Mouse (Mus musculus) forebrain, postnatal 0 days (tissue): ENCODE measurements at regions not wholly inside any gene's neighbourhood (a gene's known extent, or its start where the extent isn't known, plus 50 kb on each side); places are given as distances from the start of the nearest gene placed in this dataset.

ENCODE experiments used
- ATAC-seq: fragments of 200-750 bp; cut with Nextera tagmentation; 2 replicates; pipeline ENCODE4 v1.8.0; 2017; ENCODE audit warnings: mild to moderate bottlenecking, moderate library complexity
- DNase-seq: peaks from one replicate; pipeline ENCODE4 v3.0.0-alpha.2; 2015
- H3K27ac ChIP-seq: fragments of 300-500 bp; sonication (generic); 2 replicates; pipeline ENCODE4 v1.5.1; 2014; ENCODE audit warnings: low read depth, mild to moderate bottlenecking, antibody characterized with exemption, low read length, moderate library complexity, mixed read lengths
- H3K27me3 ChIP-seq: fragments of 300-500 bp; sonication (generic); 2 replicates; pipeline ENCODE4 v1.6.1; 2014; ENCODE audit warnings: mild to moderate bottlenecking, low read length, mixed read lengths; ENCODE audit not compliant: insufficient read depth
- H3K36me3 ChIP-seq: fragments of 300-500 bp; sonication (generic); 2 replicates; pipeline ENCODE4 v1.6.1; 2014; ENCODE audit warnings: mild to moderate bottlenecking, moderate library complexity; ENCODE audit not compliant: insufficient read depth
- H3K4me1 ChIP-seq: fragments of 300-500 bp; sonication (generic); 2 replicates; pipeline ENCODE4 v1.6.1; 2014; ENCODE audit warnings: antibody characterized with exemption; ENCODE audit not compliant: insufficient read depth
- H3K4me2 ChIP-seq: fragments of 300-500 bp; sonication (generic); 2 replicates; pipeline ENCODE4 v1.6.1; 2014; ENCODE audit warnings: low read depth, mild to moderate bottlenecking, moderate library complexity
- H3K4me3 ChIP-seq: fragments of 300-500 bp; sonication (generic); 2 replicates; pipeline ENCODE4 v1.5.1; 2014; ENCODE audit warnings: low read depth, low read length, mixed read lengths
- H3K9ac ChIP-seq: fragments of 300-500 bp; sonication (generic); 2 replicates; pipeline ENCODE4 v1.6.1; 2014; ENCODE audit warnings: mild to moderate bottlenecking
- H3K9me3 ChIP-seq: fragments of 300-500 bp; sonication (generic); 2 replicates; pipeline ENCODE4 v1.6.1; 2016; ENCODE audit warnings: low read length
- CTCF ChIP-seq: sonication (generic); IDR thresholded peaks from 2 replicates; pipeline ENCODE4 v1.5.1; 2016; ENCODE audit warnings: antibody characterized with exemption, control low read depth, low read depth
- WGBS: fragments of 180-500 bp; shearing (Covaris S2); extraction: QIAGEN DNeasy Blood & Tissue Kit; methylation state at CpG from one replicate; pipeline ENCODE4 v1.1.7; 2014; 5-methylcytosine and 5-hydroxymethylcytosine counted together

GRCm38 (mm10) chr12:51101636-51102035 lies 246.2 kb upstream of the G2e3 start:
- Histone ChIP-seq H3K4me2 (no peak overlapping the region), H3K9ac (no peak overlapping the region), H3K36me3 (no peaks in the 10 kb centered on the region), H3K4me1 (no peaks in the 10 kb centered on the region), H3K4me3 (no peak overlapping the region), H3K9me3 (no peaks in the 10 kb centered on the region), H3K27me3 (no peaks in the 10 kb centered on the region), H3K27ac (peak overlapping the region; percentile 40; the same call in 1 of the 2 replicates)
- ATAC-seq (peak; percentile 48; the same call in 1 of the 2 replicates), DNase-seq (no peak)
- WGBS, result 50% methylated on average over 6 of the region's 6 CpGs
- no peak for TF ChIP-seq CTCF

- H3K4me3 ChIP-seq, result no peak overlapping the region
- no peak for ATAC-seq
- H3K27me3 ChIP-seq, result no peaks in the 10 kb centered on the region
- DNase-seq, result no peak
- no peaks in the 10 kb centered on the region for H3K36me3 ChIP-seq
- no peak overlapping the region for H3K9ac ChIP-seq
- H3K27ac ChIP-seq, result no peak overlapping the region
- no peak for TF ChIP-seq CTCF
- H3K9me3 ChIP-seq, result no peaks in the 10 kb centered on the region
- 79% methylated on average over 5 of the region's 5 CpGs for WGBS
- H3K4me1 ChIP-seq, result no peaks in the 10 kb centered on the region
- H3K4me2 ChIP-seq, result no peak overlapping the region
These were observed 247.0 kb upstream of the G2e3 start for GRCm38 (mm10) chr12:51100868-51101267.

GRCm38 (mm10) chr12:51095974-51096373 lies 251.9 kb upstream of the G2e3 start:
- Histone ChIP-seq H3K9me3 (no peaks in the 10 kb centered on the region), H3K27me3 (no peaks in the 10 kb centered on the region), H3K4me2 (no peak overlapping the region), H3K36me3 (no peaks in the 10 kb centered on the region), H3K4me3 (no peak overlapping the region), H3K27ac (peak overlapping the region; percentile 57), H3K4me1 (no peaks in the 10 kb centered on the region), H3K9ac (no peak overlapping the region)
- DNase-seq, result peak; percentile 48
- WGBS, result 65% methylated on average over 4 of the region's 4 CpGs
- TF ChIP-seq CTCF, result no peak
- peak; percentile 72 for ATAC-seq

- ATAC-seq (no peak), DNase-seq (no peak)
- no peak overlapping the region for H3K9ac ChIP-seq
- TF ChIP-seq CTCF, result no peak
- H3K27ac ChIP-seq, result no peak overlapping the region
- H3K36me3 ChIP-seq, result no peaks in the 10 kb centered on the region
- no peak overlapping the region for H3K4me3 ChIP-seq
- H3K4me1 ChIP-seq, result no peaks in the 10 kb centered on the region
- no peak overlapping the region for H3K4me2 ChIP-seq
- 46% methylated on average over 7 of the region's 7 CpGs for WGBS
- no peaks in the 10 kb centered on the region for H3K27me3 ChIP-seq
- no peaks in the 10 kb centered on the region for H3K9me3 ChIP-seq
These were observed 258.5 kb upstream of the G2e3 start for GRCm38 (mm10) chr12:51089324-51089723.

- DNase-seq (no peak), ATAC-seq (peak; percentile 38; the same call in 1 of the 2 replicates)
- Histone ChIP-seq H3K9me3 (no peaks in the 10 kb centered on the region), H3K4me3 (no peak overlapping the region), H3K9ac (no peak overlapping the region), H3K4me2 (no peak overlapping the region), H3K36me3 (no peaks in the 10 kb centered on the region), H3K4me1 (no peaks in the 10 kb centered on the region), H3K27me3 (no peaks in the 10 kb centered on the region), H3K27ac (no peak overlapping the region)
- TF ChIP-seq CTCF, result no peak
- WGBS, result 22% methylated on average over 8 of the region's 8 CpGs
These were observed 266.1 kb upstream of the G2e3 start for GRCm38 (mm10) chr12:51081809-51082208.

GRCm38 (mm10) chr12:51073503-51073902 lies 274.4 kb upstream of the G2e3 start:
- Histone ChIP-seq H3K4me1 (no peaks in the 10 kb centered on the region), H3K27ac (no peak overlapping the region), H3K9ac (no peak overlapping the region), H3K9me3 (no peaks in the 10 kb centered on the region), H3K4me2 (no peak overlapping the region), H3K36me3 (no peaks in the 10 kb centered on the region), H3K27me3 (no peaks in the 10 kb centered on the region), H3K4me3 (no peak overlapping the region)
- WGBS, result 78% methylated on average over 1 of the region's 1 CpGs
- no peak for ATAC-seq
- TF ChIP-seq CTCF, result no peak
- DNase-seq, result no peak

- WGBS, result 63% methylated on average over 3 of the region's 3 CpGs
- Histone ChIP-seq H3K9ac (no peak overlapping the region), H3K27ac (no peak overlapping the region), H3K9me3 (no peaks in the 10 kb centered on the region), H3K27me3 (no peaks in the 10 kb centered on the region), H3K4me2 (no peak overlapping the region), H3K4me3 (no peak overlapping the region), H3K4me1 (peaks cover 5% of the 10 kb centered on the region; the same call in 1 of the 2 replicates), H3K36me3 (no peaks in the 10 kb centered on the region)
- DNase-seq (peak; percentile 26), ATAC-seq (no peak)
- TF ChIP-seq CTCF, result 0 out of 2 replicates have a peak, but pooled peaks have one; percentile 3
These were observed 286.9 kb upstream of the G2e3 start for GRCm38 (mm10) chr12:51060931-51061330.
